Mouse (Mus musculus): ENCODE measurements around the gene Dnajc9.

Gene Dnajc9

DNA sequence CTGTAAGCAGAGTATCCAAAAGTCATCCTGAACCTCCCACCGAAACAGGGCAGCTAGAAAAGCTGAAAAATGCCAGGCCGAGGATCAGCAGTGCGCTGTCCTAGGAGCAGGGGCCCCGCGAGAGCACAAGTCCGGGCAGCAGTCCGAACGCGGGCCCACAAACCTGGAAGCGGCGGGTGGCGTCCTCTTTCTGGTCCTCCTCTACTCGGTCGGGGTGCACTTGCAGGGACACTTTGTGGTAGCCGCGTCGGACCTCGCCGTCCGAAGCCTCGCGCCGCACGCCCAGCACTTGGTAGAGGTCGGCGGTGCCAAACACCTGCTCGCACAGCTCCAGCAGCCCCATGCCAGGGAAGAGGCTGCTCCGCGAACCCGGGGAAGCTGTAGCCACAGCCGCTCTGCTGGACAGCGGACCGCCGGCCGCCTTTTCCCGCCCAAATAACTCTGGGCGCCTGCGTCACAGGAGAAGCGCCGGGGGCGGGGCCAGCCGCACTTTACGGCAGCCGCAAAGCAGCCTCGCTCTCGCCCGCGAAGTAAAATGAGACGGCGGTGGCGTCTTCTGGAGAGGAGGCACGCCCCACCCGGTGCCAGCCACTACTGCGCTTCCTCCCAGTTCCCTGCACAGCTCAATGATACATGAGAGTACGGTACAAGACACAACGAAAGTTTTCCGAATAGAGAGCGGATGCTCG, at the start of gene Dnajc9:
Dnajc9 (minus strand) TSS at position 470 of the 689 bp plus-strand sequence.
- ChIA-PET CTCF (interaction anchor here in 3 of 4 experiments (0.5 to 5.4 kb wide), 8 partner anchors 10 to 270 kb away, joined by 3 to 36 read pairs (median 6); no protein-coding TSS in a partner anchor), POLR2A (interaction anchor here (0.6 to 5.8 kb wide), 40 partner anchors 9 to 664 kb away, joined by 3 to 54 read pairs (median 4); partner anchors contain the start of genes Cfap70 (in 2 of the 4), Ecd (in 2 of the 4), Fam149b (in 2 of the 4) and Ppp3cb (in 2 of the 4))

GRCm38 (mm10) chr14:20436976-20437375, 48.3 kb upstream of the Dnajc9 start:
- ChIA-PET POLR2A (interaction anchor here in 1 of 4 experiments (0.6 kb wide), 1 partner anchor 15 kb away, joined by 3 read pairs; the partner anchor contains the start of gene Cfap70), CTCF (no interaction called here)

DNA sequence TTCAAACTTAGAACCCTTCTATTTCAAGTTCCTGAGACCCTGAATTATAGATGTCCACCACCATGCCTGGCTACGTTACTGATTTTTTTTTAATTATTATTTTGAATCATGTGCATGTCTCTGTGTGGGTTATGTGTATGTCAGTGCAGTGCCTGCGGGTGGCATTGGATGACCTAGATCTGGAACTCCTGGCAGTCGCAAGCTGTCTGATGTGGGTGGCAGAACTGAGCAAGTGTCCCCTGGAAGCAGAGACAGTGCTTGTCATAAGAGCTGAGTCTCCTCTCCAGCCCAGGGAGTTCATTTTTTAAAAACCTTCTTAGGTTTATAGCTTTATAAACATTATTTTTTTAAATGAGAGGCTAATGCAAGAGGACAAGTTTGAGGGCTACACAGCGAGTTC, 43.7 kb upstream of the Dnajc9 start:
- CTCF ChIA-PET, result interaction anchor here in 2 of 4 experiments (0.6 to 1.2 kb wide), 2 partner anchors 39 to 45 kb away, joined by 3 to 9 read pairs; no protein-coding TSS in a partner anchor
- POLR2A ChIA-PET, result interaction anchor here in 2 of 4 experiments (1.6 kb wide), 2 partner anchors 15 to 20 kb away, joined by 4 read pairs; partner anchors contain the start of gene Cfap70 (in 1 of the 2)

DNA sequence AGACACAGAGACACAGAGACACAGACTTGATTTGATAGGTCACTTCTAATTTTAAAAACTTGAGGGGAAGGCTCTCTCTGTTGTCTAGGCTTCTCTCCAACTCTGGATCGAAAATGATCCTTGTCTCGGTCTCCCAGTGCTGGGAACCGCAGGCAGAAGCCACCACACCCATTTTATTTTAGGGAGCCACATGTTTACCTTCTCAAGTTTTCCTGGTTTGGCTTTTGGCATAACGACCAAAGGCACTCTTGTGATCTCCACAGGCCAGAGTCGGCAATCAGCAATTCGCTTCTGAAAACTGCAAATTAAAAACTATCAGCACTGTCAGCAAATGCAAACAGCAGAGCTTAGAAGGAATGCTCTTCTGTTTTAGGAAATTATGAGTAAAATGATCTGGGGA, 43.0 kb upstream of the Dnajc9 start:
- ChIA-PET CTCF (interaction anchor here in 2 of 4 experiments (1.2 to 1.4 kb wide), 2 partner anchors 32 to 38 kb away, joined by 3 read pairs; no protein-coding TSS in a partner anchor), POLR2A (interaction anchor here (0.7 to 1.6 kb wide), 4 partner anchors 10 to 497 kb away, joined by 3 to 4 read pairs (median 4); partner anchors contain the start of gene Cfap70 (in 1 of the 4))

DNA sequence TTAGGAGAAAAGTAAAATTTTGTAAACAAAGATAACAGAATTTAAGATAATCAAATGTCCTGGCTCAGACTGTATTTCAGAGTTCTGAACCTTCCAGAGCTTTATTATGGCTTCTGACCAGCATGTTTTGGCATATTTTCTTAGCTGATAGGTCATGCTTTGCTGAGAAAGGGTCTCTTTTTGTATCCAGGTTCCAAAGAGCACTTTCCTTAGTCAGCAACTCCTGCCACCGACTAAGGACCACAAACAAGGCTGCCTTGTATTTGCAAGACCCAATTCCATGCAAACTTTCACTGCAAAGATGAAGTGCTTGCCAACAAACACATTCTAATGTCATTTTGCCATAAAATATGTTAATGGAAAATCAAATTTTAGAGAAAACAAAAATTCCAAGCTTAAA, 41.1 kb upstream of the Dnajc9 start:
- ChIA-PET POLR2A (interaction anchor here in 1 of 4 experiments (0.9 to 1.7 kb wide), 3 partner anchors 29 to 122 kb away, joined by 4 to 5 read pairs (median 4); no protein-coding TSS in a partner anchor), CTCF (no interaction called here)

DNA sequence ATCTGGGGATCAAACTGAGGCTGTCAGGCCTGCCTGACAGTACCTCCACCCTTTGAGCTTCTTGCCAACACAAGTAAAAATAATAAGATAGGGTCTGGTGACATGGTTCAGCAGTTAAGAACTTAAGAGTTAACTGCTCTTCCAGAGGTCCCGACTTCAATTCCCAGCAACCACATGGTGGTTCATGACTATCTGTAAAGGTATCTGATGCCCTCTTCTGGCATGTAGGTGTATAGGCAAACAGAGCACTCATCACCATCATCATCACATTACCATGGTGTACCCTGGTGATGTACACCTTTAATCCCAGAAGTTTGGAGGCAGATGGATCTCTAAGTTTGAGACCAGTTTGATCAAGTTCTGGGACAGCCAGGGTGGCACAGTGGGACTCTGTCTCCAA, 39.9 kb upstream of the Dnajc9 start:
- ChIA-PET POLR2A (interaction anchor here in 1 of 4 experiments (1.5 kb wide), 1 partner anchor 16 kb away, joined by 3 read pairs; no protein-coding TSS in a partner anchor), CTCF (interaction anchor here in 1 of 4 experiments (1.1 kb wide), 1 partner anchor 29 kb away, joined by 3 read pairs; no protein-coding TSS in a partner anchor)

- POLR2A ChIA-PET, result no interaction called here
- CTCF ChIA-PET, result interaction anchor here in 1 of 4 experiments (2.1 kb wide), 1 partner anchor 23 kb away, joined by 5 read pairs; no protein-coding TSS in a partner anchor
These were observed 34.3 kb upstream of the Dnajc9 start for GRCm38 (mm10) chr14:20423046-20423445.

DNA sequence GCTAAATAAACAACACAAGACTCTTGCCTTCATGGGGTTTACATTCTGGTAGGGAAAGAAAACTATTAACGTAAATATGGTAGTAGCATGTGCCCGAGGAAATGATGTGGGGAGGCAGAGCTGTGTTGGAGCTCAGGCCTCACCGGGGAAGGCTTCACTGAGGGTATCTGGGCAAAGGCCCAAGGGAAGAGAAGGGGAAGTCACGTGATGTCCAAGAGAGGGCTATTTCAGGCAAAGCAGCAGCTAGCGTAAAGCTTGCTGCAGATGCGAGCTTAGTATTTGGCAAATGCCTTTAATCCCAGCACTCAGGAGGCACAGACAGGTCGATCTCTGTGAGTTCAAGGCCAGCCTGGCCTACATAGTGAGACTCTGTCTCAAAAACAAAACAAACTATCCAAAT, 33.5 kb upstream of the Dnajc9 start:
- CTCF ChIA-PET, result interaction anchor here in 1 of 4 experiments (2.1 kb wide), 1 partner anchor 22 kb away, joined by 5 read pairs; no protein-coding TSS in a partner anchor
- POLR2A ChIA-PET, result interaction anchor here in 1 of 4 experiments (1.5 kb wide), 1 partner anchor 9 kb away, joined by 3 read pairs; no protein-coding TSS in a partner anchor

DNA sequence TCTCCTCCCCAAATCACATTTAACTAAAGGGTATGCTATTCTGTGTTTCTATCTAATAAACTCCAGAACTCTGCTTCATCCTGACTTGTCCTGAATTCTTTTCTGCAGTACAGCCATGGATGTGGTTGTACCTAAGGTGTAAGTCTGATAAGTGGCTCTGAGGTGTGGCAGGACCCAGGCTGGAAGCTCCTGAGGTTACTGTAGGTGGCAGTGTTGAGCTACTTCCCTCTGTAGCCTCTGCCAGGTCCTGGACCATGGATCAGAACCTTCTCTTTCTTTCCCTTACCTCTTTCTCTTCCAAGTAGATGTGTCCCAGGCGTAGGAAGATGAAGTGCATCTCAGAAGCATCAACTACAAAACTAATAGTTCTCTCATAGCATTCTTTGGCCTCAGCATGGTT, 11.4 kb upstream of the Dnajc9 start:
- POLR2A ChIA-PET, result interaction anchor here in 3 of 4 experiments (0.6 to 1.9 kb wide), 13 partner anchors 9 to 651 kb away, joined by 3 to 10 read pairs (median 4); partner anchors contain the start of genes Dnajc9 (in 2 of the 3) and Usp54 (in 1 of the 3)
- CTCF ChIA-PET, result interaction anchor here (0.5 to 1.4 kb wide), 35 partner anchors 8 to 1369 kb away, joined by 3 to 14 read pairs (median 3); partner anchors contain the start of genes Adk (in 1 of the 4), Anxa7 (in 1 of the 4), Ap3m1 (in 1 of the 4) and Dnajc9 (in 1 of the 4)

GRCm38 (mm10) chr14:20398864-20399263, 10.2 kb upstream of the Dnajc9 start:
- ChIA-PET POLR2A (interaction anchor here in 2 of 4 experiments (0.6 to 1.9 kb wide), 5 partner anchors 11 to 129 kb away, joined by 3 to 9 read pairs (median 3); partner anchors contain the start of genes Cfap70 (in 1 of the 2) and Dnajc9 (in 1 of the 2)), CTCF (interaction anchor here in 2 of 4 experiments (0.6 to 1.8 kb wide), 2 partner anchors 20 to 88 kb away, joined by 3 to 4 read pairs; no protein-coding TSS in a partner anchor)

DNA sequence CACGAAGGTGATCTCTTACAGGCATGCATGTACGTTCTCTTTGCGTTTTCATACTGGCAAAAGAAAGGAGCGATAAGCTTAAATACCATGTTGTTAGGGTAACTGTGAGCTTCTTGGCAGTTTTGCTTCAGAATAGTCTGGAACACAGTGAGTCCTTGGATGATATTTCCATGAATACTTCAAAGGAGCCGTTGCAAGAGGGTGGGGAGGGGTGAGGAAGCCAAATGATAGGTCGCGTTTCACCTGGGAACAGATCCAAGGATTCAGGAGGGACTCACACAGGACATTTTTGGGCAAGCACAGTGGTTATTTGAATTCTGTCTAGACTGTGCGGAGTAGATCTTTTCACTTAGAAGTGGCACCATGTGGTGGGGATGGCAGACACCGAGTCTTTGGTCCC, 8.5 kb upstream of the Dnajc9 start:
- POLR2A ChIA-PET, result interaction anchor here in 2 of 4 experiments (1.0 to 2.1 kb wide), 9 partner anchors 9 to 655 kb away, joined by 3 to 14 read pairs (median 4); partner anchors contain the start of genes Dnajc9 (in 2 of the 2), Adk (in 1 of the 2), Ap3m1 (in 1 of the 2) and Kcnk5 (in 1 of the 2)
- CTCF ChIA-PET, result interaction anchor here in 1 of 4 experiments (0.6 to 1.8 kb wide), 5 partner anchors 11 to 151 kb away, joined by 3 to 4 read pairs (median 3); no protein-coding TSS in a partner anchor

DNA sequence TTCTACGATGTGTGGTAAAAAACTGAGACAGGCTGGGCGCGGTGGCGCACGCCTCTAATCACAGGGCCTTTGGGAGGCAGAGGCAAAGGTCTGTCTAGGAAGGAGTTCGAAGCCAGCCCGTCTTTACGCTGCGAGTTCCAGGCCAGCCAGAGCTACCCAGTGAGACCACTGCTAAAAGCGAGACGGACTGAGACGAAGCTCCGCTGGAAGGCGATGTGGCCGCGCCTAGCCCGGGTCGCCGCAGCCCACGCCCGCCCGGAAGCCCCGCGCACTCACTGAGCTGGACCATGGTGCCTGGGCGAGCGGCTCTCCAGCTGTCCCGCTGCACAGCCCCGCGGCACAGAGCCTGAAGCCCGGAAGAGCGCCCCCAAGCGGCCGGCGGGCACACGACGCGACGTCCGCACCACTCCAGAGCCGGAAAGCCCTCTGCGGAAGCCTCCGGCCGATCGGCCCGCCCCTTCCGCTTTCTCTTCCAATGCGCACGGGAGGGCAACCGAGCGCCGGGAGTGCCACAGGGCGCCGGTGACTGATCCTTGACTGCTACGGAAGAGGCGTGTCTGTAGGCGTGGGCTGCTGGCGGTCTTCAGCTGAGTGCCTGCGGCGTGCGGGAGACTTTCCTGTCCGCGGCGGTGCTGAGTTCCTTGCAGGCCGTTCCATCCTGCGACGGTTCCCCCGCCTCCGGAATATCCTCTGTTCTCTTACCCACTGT, 4.6 kb upstream of the Dnajc9 start, which contains the start of gene Mrps16:
Mrps16 (minus strand) TSS at position 430 of the 709 bp plus-strand sequence.
- ChIA-PET CTCF (interaction anchor here in 3 of 4 experiments (0.5 to 2.7 kb wide), 26 partner anchors 8 to 392 kb away, joined by 3 to 18 read pairs (median 3); partner anchors contain the start of genes Cfap70 (in 2 of the 3), Anxa7 (in 1 of the 3) and Fam149b (in 1 of the 3)), POLR2A (interaction anchor here (0.6 to 5.9 kb wide), 47 partner anchors 11 to 1453 kb away, joined by 3 to 60 read pairs (median 4); partner anchors contain the start of genes Cfap70 (in 2 of the 4), Ecd (in 2 of the 4), Fam149b (in 2 of the 4) and Kcnk5 (in 2 of the 4))

DNA sequence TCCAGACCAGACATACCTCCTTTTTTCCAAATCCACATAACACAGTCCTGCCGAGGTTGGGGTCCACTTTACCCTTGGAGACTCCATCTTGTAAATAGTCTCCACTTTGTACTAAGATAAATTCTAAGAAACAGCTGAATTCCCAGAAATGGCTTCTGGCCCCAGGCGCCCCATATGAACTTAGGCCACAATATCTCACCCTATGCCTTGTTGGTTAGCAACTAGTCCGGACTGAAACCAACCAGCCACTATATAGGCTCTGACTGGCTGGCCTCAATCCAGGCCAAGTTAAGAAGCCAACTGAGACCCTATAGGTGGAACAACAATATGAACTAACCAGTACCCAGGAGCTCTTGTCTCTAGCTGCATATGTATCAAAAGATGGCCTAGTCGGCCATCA, 3.6 kb upstream of the Dnajc9 start:
- CTCF ChIA-PET, result interaction anchor here in 2 of 4 experiments (0.7 to 1.7 kb wide), 4 partner anchors 13 to 41 kb away, joined by 4 to 16 read pairs (median 4); no protein-coding TSS in a partner anchor

GRCm38 (mm10) chr14:20389446-20390079, 853 bp upstream of the Dnajc9 start:
- ChIA-PET CTCF (interaction anchor here in 1 of 4 experiments (0.7 to 5.4 kb wide), 3 partner anchors 11 to 266 kb away, joined by 3 to 36 read pairs (median 10); no protein-coding TSS in a partner anchor), POLR2A (interaction anchor here in 2 of 4 experiments (0.6 to 5.9 kb wide), 17 partner anchors 8 to 453 kb away, joined by 3 to 60 read pairs (median 10); partner anchors contain the start of genes Anxa7 (in 1 of the 2), Cfap70 (in 1 of the 2), Ecd (in 1 of the 2) and Fam149b (in 1 of the 2))

More for the DNA sequence above, 3.6 kb upstream of the Dnajc9 start:
- POLR2A ChIA-PET, result interaction anchor here in 3 of 4 experiments (0.6 to 5.9 kb wide), 17 partner anchors 8 to 537 kb away, joined by 3 to 60 read pairs (median 4); partner anchors contain the start of genes Ecd (in 2 of the 3), Fam149b (in 2 of the 3), Anxa7 (in 1 of the 3) and Fut11 (in 1 of the 3)

- POLR2A ChIA-PET, result interaction anchor here (0.6 to 7.8 kb wide), 26 partner anchors 7 to 298 kb away, joined by 3 to 60 read pairs (median 6); partner anchors contain the start of genes Dnajc9 (in 3 of the 4), Mrps16 (in 3 of the 4), Ecd (in 2 of the 4) and Fam149b (in 2 of the 4)
- CTCF ChIA-PET, result interaction anchor here in 3 of 4 experiments (0.6 to 4.7 kb wide), 15 partner anchors 8 to 100 kb away, joined by 3 to 36 read pairs (median 6); partner anchors contain the start of genes Dnajc9 (in 2 of the 3), Mrps16 (in 2 of the 3), Anxa7 (in 1 of the 3) and Fam149b (in 1 of the 3)
These were observed 8.8 kb downstream of the Dnajc9 start for GRCm38 (mm10) chr14:20379753-20380430.
